Mouse (Mus musculus): ENCODE measurements at regions not wholly inside any gene's neighbourhood (a gene's known extent, or its start where the extent isn't known, plus 50 kb on each side); places are given as distances from the start of the nearest gene placed in this dataset.

DNA sequence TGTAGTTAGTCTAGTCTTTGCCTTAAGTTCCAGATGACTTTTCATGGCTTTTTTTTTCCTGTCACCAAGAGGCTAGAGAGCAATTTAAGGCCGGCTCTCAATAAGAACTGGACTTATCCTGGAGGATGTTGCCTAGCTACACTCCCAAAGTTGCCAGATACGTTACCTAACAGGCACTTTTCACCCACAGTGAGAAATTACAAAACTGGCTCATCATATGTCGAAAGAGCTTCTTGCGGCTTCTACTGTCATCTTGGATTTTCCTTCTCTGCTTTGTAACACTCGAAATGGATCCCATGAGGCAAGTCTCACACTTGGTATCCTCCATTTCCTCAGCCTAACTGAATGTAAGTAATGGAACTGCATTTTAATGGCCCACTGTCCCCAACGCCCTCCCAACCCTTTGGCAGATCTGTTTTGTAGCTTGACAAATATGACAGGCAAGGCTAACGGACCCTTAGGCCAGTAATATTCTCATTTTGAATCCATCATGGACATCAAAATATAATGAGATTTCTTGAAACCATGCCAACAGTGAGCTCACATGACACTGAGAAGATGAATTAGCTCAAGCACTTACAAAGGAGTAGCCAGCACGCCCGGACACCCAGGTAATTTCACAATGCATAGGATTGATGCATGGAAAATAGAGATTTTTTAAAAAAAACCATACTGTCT is 480.5 kb upstream of the Rgmb start:
- 56% methylated on average over 9 of the region's 9 CpGs for WGBS

GRCm38 (mm10) chr17:16301776-16302175 is 470.9 kb upstream of the Rgmb start:
- Histone ChIP-seq H3K4me2 (replicated peaks) (no peak overlapping the region), H3K4me1 (replicated peaks; ENCODE audit: control insufficient read depth, insufficient read depth, low read length) (no peaks in the 10 kb centered on the region)
- no peak for ATAC-seq (ENCODE audit: low FRiP score)

More for the DNA sequence above, 480.5 kb upstream of the Rgmb start:
- Histone ChIP-seq H3K9ac (no peak overlapping the region), H3K4me2 (replicated peaks) (no peak overlapping the region), H3K4me3 (replicated peaks; ENCODE audit: low read length) (no peak overlapping the region), H3K36me3 (replicated peaks; ENCODE audit: control insufficient read depth, insufficient read depth) (no peaks in the 10 kb centered on the region), H3K4me1 (replicated peaks; ENCODE audit: control insufficient read depth, insufficient read depth, low read length) (no peaks in the 10 kb centered on the region), H3K9me3 (ENCODE audit: control insufficient read depth, low read length) (no peaks in the 10 kb centered on the region), H3K27me3 (ENCODE audit: control insufficient read depth, insufficient read depth, low read length) (no peaks in the 10 kb centered on the region), H3K27ac (peak overlapping the region; percentile 49; the same call in 1 of the 2 replicates)
- DNase-seq (ENCODE audit: low spot score) (peak; percentile 35), ATAC-seq (ENCODE audit: low FRiP score) (peak; percentile 59; the same call in 1 of the 2 replicates)

GRCm38 (mm10) chr17:16298553-16298952 is 467.7 kb upstream of the Rgmb start:
- Histone ChIP-seq H3K27ac (no peak overlapping the region), H3K36me3 (replicated peaks; ENCODE audit: control insufficient read depth, insufficient read depth) (no peaks in the 10 kb centered on the region), H3K4me1 (replicated peaks; ENCODE audit: control insufficient read depth, insufficient read depth, low read length) (no peaks in the 10 kb centered on the region), H3K4me2 (replicated peaks) (no peak overlapping the region), H3K9ac (no peak overlapping the region), H3K27me3 (ENCODE audit: control insufficient read depth, insufficient read depth, low read length) (no peaks in the 10 kb centered on the region), H3K9me3 (ENCODE audit: control insufficient read depth, low read length) (no peaks in the 10 kb centered on the region), H3K4me3 (replicated peaks; ENCODE audit: low read length) (no peak overlapping the region)
- ATAC-seq (ENCODE audit: low FRiP score) (no peak), DNase-seq (ENCODE audit: low spot score) (no peak)

More at GRCm38 (mm10) chr17:16301776-16302175, 470.9 kb upstream of the Rgmb start:
- WGBS, result 46% methylated on average over 2 of the region's 2 CpGs
- no peaks in the 10 kb centered on the region for H3K36me3 ChIP-seq (replicated peaks; ENCODE audit: control insufficient read depth, insufficient read depth)
- no peaks in the 10 kb centered on the region for H3K9me3 ChIP-seq (ENCODE audit: control insufficient read depth, low read length)
- H3K9ac ChIP-seq, result no peak overlapping the region
- no peak for DNase-seq (ENCODE audit: low spot score)
- no peak overlapping the region for H3K27ac ChIP-seq
- no peak overlapping the region for H3K4me3 ChIP-seq (replicated peaks; ENCODE audit: low read length)
- H3K27me3 ChIP-seq (ENCODE audit: control insufficient read depth, insufficient read depth, low read length), result no peaks in the 10 kb centered on the region

Data from hindbrain, embryonic 14.5 days (tissue).